Mouse (Mus musculus) lung, embryonic 14.5 days (tissue): ENCODE results near the gene Oard1. TPM values are rescaled to one million over a fixed set of nuclear protein-coding genes. Genes with fewer than 3 reads are reported as not detected.

Experiments
- ATAC-seq: fragments of 200-750 bp; cut with Nextera tagmentation; 2 replicates; pipeline ENCODE4 v1.8.0; 2017; ENCODE audit warnings: mild to moderate bottlenecking, moderate TSS enrichment, moderate library complexity; ENCODE audit not compliant: insufficient read depth
- DNase-seq: peaks from one replicate; pipeline ENCODE4 v3.0.0-alpha.2; 2015
- H3K27ac ChIP-seq: fragments of 300-500 bp; sonication (generic); 2 replicates; pipeline ENCODE4 v1.5.1; 2014; ENCODE audit warnings: low read depth, mild to moderate bottlenecking, moderate library complexity
- H3K27me3 ChIP-seq: fragments of 300-500 bp; sonication (generic); 2 replicates; pipeline ENCODE4 v1.6.1; 2014; ENCODE audit warnings: low read length, control low read depth; ENCODE audit not compliant: insufficient read depth
- H3K36me3 ChIP-seq: fragments of 300-500 bp; sonication (generic); 2 replicates; pipeline ENCODE4 v1.6.1; 2014; ENCODE audit warnings: control low read depth; ENCODE audit not compliant: insufficient read depth
- H3K4me1 ChIP-seq: fragments of 300-500 bp; sonication (generic); 2 replicates; pipeline ENCODE4 v1.6.1; 2014; ENCODE audit warnings: antibody characterized with exemption, control low read depth; ENCODE audit not compliant: insufficient read depth
- H3K4me2 ChIP-seq: fragments of 300-500 bp; sonication (generic); 2 replicates; pipeline ENCODE4 v1.6.1; 2014; ENCODE audit warnings: mild to moderate bottlenecking
- H3K4me3 ChIP-seq: fragments of 300-500 bp; sonication (generic); 2 replicates; pipeline ENCODE4 v1.5.1; 2014; ENCODE audit warnings: low read depth, low read length
- H3K9ac ChIP-seq: fragments of 300-500 bp; sonication (generic); 2 replicates; pipeline ENCODE4 v1.6.1; 2014
- H3K9me3 ChIP-seq: fragments of 300-500 bp; sonication (generic); 2 replicates; pipeline ENCODE4 v1.6.1; 2016; ENCODE audit warnings: low read depth, low read length, control low read depth
- CTCF ChIP-seq: IDR thresholded peaks from 2 replicates; pipeline ENCODE4 v1.5.1; 2016; ENCODE audit warnings: antibody characterized with exemption, low read depth
- WGBS: fragments of 180-500 bp; shearing (Covaris S2); extraction: QIAGEN DNeasy Blood & Tissue Kit; methylation state at CpG from one replicate; pipeline ENCODE4 v1.1.7; 2014; 5-methylcytosine and 5-hydroxymethylcytosine counted together
- polyA plus RNA-seq: library from polyadenylated mRNA; unstranded; fragments of >200 nt; fragmentation: Nextera tagmentation; extraction: Ambion mirVana; gene quantifications from 2 replicates; pipeline ENCODE4 v1.2.1, GENCODE M21; 2014

Gene Oard1
- polyA plus RNA-seq, 1 experiment from 2014 or later = 77.9 TPM

DNA sequence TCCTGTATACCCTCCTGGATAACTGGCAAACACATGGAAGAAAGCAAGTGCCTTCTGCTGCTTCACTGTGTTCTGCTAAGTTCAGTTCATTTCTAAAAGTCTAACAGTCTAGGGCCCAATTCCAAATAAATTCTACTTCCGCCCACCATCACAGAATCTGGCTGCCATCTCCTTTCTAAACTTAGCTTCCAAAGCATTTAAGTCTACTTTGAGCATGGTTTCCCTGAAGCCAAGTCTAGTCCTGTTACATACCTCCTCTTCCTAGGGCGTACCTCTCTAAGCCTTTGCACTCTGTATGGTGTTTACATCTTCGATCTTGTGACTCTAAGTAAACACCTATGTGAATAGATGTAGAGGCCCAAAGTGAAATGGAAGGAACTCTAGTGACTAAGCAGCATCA is 17.2 kb upstream of the Oard1 start:
- Histone ChIP-seq H3K4me2 (no peak overlapping the region), H3K4me1 (no peaks in the 10 kb centered on the region), H3K27ac (no peak overlapping the region), H3K9me3 (no peaks in the 10 kb centered on the region), H3K36me3 (peaks cover 95% of the 10 kb centered on the region), H3K27me3 (no peaks in the 10 kb centered on the region), H3K9ac (no peak overlapping the region), H3K4me3 (no peak overlapping the region)
- TF ChIP-seq CTCF = no peak
- DNase-seq = no peak
- ATAC-seq = no peak
- 89% methylated on average over 3 of the region's 3 CpGs for WGBS

DNA sequence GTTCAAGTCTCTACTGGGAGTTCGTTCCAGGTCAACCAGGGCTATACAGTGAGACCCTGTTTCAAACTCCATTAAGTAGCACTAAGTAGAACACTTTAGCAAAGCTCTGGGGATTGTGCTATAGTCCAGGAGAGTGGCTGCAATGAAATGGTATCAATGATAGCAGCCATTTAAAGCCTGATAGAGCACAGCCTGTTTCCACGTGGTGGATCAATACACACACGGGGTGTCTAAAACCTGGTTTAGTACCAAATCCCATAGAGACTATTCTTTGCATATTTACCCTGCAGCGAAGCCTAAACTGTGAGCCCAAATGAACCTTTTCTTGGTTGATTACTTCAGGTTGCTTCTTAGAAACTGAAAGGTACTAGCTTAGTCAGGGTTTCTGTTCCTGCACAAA is 8.1 kb upstream of the Oard1 start:
- H3K4me2 ChIP-seq = no peak overlapping the region
- H3K27me3 ChIP-seq = no peaks in the 10 kb centered on the region
- no peak overlapping the region for H3K4me3 ChIP-seq
- no peak overlapping the region for H3K27ac ChIP-seq
- whole genome bisulfite sequencing = 86% methylated on average over 4 of the region's 4 CpGs
- ATAC-seq = no peak
- no peak for TF ChIP-seq CTCF
- H3K9me3 ChIP-seq = no peaks in the 10 kb centered on the region
- no peak for DNase-seq
- peaks cover 43% of the 10 kb centered on the region for H3K36me3 ChIP-seq
- H3K4me1 ChIP-seq = no peaks in the 10 kb centered on the region; the same call in 1 of the 2 replicates
- H3K9ac ChIP-seq = no peak overlapping the region

DNA sequence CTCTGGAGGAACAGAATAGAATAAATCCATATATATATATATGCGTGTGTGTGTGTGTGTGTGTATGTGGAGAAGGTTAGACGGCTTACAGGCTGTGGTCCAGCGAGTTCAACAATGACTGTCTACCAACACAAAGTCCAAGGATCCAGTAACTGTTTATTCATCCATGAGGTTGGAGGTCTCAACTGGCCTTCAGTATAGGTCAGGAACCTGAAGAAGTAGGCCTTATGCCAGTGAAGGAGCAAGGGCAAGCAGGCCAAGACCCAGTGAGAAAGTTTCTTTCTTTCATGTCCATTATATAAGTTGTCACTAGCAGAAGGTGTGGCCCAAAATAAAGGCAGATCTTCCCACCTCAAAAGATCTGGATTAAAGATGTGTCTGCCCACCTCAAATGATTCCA is 7.1 kb upstream of the Oard1 start:
- H3K4me1 ChIP-seq = peaks cover under 1% of the 10 kb centered on the region; the same call in 1 of the 2 replicates
- ATAC-seq = no peak

DNA sequence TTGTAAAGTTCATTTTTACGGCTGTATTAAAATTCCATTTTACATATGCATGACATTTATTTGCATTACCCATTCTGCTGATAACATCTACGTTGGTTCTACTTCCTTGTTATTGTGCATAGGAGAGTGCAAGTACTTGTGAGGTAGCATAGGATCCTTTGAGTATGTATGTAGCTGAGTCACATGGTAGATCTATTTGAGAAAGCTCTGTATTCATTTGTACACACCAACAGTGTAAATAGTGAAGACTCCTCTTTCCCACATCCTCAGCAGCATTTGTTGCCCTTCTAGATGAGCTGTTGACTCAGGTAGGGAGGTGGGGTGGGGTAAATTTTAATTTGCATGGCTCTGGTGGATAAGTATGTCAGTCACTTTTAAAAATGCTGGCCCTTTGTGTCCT is 6.0 kb upstream of the Oard1 start:
- H3K27me3 ChIP-seq = no peaks in the 10 kb centered on the region
- no peak overlapping the region for H3K27ac ChIP-seq
- peaks cover 23% of the 10 kb centered on the region for H3K36me3 ChIP-seq
- H3K4me3 ChIP-seq = no peak overlapping the region
- DNase-seq = no peak
- H3K9ac ChIP-seq = no peak overlapping the region
- no peak for TF ChIP-seq CTCF
- H3K9me3 ChIP-seq = no peaks in the 10 kb centered on the region
- no peak for ATAC-seq
- WGBS = 76% methylated on average over 2 of the region's 2 CpGs
- H3K4me1 ChIP-seq = peaks cover 4% of the 10 kb centered on the region; the same call in 1 of the 2 replicates
- no peak overlapping the region for H3K4me2 ChIP-seq

More for the DNA sequence above, 7.1 kb upstream of the Oard1 start:
- TF ChIP-seq CTCF = no peak
- H3K9me3 ChIP-seq = no peaks in the 10 kb centered on the region
- H3K4me3 ChIP-seq = no peak overlapping the region
- WGBS = 87% methylated on average over 3 of the region's 3 CpGs
- no peak overlapping the region for H3K27ac ChIP-seq
- H3K9ac ChIP-seq = no peak overlapping the region
- H3K36me3 ChIP-seq = peaks cover 34% of the 10 kb centered on the region
- no peak overlapping the region for H3K4me2 ChIP-seq
- H3K27me3 ChIP-seq = no peaks in the 10 kb centered on the region
- DNase-seq = no peak

DNA sequence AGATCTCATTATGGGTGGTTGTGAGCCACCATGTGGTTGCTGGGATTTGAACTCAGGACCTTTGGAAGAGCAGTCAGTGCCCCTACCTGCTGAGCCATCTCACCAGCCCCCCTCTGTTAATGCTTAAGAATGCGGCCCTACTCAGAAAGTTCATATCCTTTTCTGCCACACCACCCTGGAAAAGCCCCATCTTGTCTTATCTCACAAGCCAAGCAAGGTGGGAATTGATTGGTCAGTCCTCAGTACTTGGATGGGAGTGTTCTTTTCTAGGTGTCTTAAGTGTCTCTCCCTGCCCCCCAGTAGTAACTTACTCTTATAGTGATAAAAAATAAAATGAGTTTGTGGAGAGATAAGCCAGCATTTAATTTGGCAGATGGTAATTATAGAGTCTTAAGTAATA is 5.1 kb upstream of the Oard1 start:
- DNase-seq (no peak), ATAC-seq (no peak)
- Histone ChIP-seq H3K36me3 (peaks cover 14% of the 10 kb centered on the region), H3K4me2 (no peak overlapping the region), H3K4me1 (peaks cover 4% of the 10 kb centered on the region; the same call in 1 of the 2 replicates), H3K4me3 (no peak overlapping the region), H3K9me3 (no peaks in the 10 kb centered on the region), H3K27ac (no peak overlapping the region), H3K27me3 (no peaks in the 10 kb centered on the region), H3K9ac (no peak overlapping the region)
- TF ChIP-seq CTCF = no peak
- WGBS = 68% methylated on average over 1 of the region's 1 CpGs

DNA sequence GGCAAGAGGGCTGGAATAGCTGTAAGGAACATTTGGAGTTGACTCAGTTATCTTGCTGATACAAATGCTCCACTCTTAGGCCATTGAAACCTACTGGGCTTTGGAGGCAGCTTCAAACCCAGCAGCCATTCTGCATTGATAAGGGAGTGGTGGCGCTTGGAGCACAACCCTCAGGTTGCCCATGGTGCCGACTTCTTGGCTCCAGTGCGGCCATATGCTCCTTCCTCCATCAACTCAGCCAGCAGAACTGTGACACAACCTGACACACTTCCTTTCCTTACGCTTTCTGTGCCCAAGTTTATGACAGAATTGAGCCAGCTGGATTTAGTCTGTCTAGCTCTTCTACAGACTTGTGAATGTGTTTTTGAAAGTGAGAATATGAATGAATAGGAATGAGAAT is 2.7 kb upstream of the Oard1 start:
- Histone ChIP-seq H3K4me3 (peak overlapping the region; percentile 92; the same call in 1 of the 2 replicates), H3K4me2 (peak overlapping the region; percentile 88)

DNA sequence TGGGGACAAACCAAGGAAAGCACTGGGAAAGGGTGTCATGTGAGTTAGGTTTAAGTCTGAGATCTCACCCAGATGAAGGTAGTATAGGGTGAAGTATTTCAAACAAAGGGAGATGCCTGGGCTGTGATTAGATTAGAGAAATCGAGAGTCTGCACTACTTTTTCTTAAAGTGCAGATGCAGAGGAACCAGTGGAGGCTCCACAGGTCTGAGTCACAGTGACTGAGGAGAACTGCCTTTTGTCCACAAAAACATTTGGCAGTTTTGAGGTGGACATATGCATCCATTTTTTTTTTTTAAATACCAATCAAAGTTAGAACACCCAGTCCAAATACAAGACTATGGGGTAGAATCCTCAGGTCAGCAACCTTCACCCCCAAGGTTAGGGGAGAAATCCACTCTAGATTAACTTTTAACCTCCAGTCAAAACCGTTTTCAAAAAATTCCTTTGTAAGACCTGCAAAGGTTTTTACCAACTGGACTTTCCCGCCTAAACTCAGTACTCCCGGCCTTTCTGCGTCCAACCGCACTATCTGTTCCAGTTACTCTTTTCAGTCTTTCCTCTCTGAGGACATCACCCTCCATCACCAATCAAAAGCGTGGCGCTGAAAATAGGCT is 1.8 kb upstream of the Oard1 start:
- Histone ChIP-seq H3K4me2 (peak overlapping the region; percentile 88), H3K4me1 (peaks cover 12% of the 10 kb centered on the region), H3K9ac (peak overlapping the region; percentile 100), H3K4me3 (peak overlapping the region; percentile 92), H3K27me3 (no peaks in the 10 kb centered on the region), H3K9me3 (no peaks in the 10 kb centered on the region), H3K27ac (peak overlapping the region; percentile 100), H3K36me3 (peaks cover 14% of the 10 kb centered on the region; the same call in 1 of the 2 replicates)
- no peak for DNase-seq
- no peak for ATAC-seq
- WGBS = 2% methylated on average over 8 of the region's 8 CpGs
- TF ChIP-seq CTCF = no peak

More for the DNA sequence above, 2.7 kb upstream of the Oard1 start:
- no peak for DNase-seq
- H3K9ac ChIP-seq = peak overlapping the region; percentile 100; the same call in 1 of the 2 replicates
- TF ChIP-seq CTCF = no peak
- 0 out of 2 replicates have a peak, but pooled peaks cover 7% of the 10 kb centered on the region for H3K36me3 ChIP-seq
- WGBS = 70% methylated on average over 4 of the region's 4 CpGs
- peaks cover 12% of the 10 kb centered on the region for H3K4me1 ChIP-seq
- H3K27me3 ChIP-seq = no peaks in the 10 kb centered on the region
- no peaks in the 10 kb centered on the region for H3K9me3 ChIP-seq
- no peak overlapping the region for H3K27ac ChIP-seq
- no peak for ATAC-seq
